Mouse (Mus musculus): Measurements from ENCODE around the gene Slc16a12. TPM values are rescaled to one million over a fixed set of nuclear protein-coding genes. Genes with fewer than 3 reads are reported as not detected.
"Not testable (repeated sequence)": the region's sequence is repeated elsewhere in the genome, so short reads cannot be mapped to it uniquely, and the experiment has no call there.

Slc16a12 gene
- total RNA-seq (2021): 1 to 10 TPM; 1.5 to 2.1 TPM
- long read RNA-seq, experiment 1, full-length matches to known transcripts: 3 of 3 reads
- long read RNA-seq, experiment 1, partial matches to known transcripts: 0 of 3 reads
- long read RNA-seq, experiment 1, other reads (novel, unspliced or antisense): 0 of 3 reads
- long read RNA-seq, experiment 2: 0 reads

DNA sequence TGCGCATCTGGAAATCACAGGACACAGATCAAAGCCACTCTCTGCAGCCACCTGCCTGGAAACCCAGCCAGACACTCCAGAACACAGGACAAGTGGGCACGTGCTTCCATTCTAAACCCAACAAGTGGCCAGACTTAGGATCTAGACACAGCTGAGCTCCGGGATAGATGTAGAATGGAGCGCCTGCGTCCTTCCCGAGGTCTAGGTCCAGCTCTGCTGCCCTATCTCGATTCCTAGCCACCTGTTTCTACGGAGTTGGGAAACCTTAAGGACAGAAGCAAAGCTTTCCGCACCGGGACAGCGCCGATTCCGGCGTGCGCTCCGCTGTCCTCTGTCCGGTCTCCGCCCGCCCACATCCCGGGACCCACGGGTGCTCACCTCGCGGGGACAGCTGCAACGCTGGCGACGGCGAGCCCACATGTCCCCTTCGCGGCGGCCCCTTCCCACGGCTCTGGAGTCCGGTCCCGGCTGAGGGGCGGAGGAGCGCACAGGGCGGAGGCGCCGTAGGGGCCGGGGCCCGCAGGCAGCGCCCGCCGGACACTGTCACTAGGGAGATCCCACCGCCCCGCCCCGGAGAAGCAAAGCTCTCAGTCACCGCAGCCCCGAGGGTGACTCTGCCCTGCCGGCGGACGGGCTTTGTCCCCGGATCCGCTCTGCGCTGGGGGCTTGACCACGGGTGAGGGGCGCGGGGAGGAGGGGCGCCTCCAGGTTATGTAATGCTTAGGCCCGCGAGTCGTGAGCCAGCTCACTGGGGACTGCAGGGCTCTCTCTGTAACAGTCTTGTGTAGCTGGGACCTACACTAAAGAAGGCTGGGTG is at the start of gene Slc16a12:
Gene Slc16a12 (minus strand): TSS at position 602 of the 817 bp plus-strand sequence.
- peak; percentile 46 for DNase-seq

DNA sequence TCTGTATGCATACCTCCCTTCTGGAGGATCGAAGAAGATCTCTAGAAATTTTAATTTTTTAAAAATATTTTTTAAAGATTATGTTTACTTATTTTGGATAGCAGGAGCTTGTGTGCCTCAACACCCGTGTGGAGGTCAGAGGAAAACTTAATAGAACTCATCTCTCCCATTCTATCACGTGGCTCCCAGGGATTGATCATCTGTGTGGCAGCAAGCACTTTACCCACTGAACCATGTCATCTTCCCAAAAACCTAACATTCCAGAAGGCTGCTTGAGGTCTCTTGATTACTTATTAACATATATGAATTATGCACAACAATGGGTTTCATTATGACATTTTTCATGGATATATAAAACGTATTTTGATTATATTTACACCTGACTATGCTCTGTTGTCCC is 49.3 kb upstream of the Slc16a12 start:
- no peak for DNase-seq

DNA sequence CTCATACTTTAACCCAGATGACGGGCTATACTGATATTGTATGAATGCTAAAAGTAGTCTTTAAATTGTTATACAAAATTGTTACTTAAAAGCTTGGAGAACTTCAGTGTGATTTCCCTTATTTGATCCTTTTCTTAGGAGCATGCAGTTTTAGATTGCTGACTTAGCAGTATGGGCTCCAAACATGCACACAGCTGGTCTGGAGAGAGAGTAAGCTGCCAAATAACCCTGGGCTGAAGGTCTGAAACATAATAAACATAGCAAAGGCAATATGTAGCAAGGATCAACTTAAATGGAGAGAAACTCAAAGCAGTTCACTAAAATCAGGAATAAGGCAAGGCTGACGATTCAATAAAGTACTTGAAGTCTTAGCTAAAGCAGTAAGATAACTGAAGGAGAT is 35.4 kb upstream of the Slc16a12 start:
- no peak for DNase-seq

DNA sequence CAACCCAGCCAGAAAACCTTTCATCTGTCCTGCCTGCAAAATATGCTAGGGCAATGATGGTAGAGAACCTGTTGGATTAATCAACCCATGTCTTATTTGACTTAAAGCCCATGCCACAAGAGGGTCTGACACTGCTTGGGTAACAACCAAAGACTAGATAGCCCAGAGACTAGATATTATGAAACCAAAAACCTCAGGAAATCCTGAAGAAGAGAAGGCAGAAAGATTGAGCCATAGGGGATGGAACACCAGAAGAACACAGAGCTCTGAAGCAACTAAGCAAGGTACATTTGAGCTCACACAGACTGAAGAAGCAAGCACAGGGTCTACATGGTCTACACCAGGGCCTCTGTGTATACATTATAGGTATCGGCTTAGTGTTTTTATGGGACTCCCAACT is 31.9 kb upstream of the Slc16a12 start:
- DNase-seq: no peak

DNA sequence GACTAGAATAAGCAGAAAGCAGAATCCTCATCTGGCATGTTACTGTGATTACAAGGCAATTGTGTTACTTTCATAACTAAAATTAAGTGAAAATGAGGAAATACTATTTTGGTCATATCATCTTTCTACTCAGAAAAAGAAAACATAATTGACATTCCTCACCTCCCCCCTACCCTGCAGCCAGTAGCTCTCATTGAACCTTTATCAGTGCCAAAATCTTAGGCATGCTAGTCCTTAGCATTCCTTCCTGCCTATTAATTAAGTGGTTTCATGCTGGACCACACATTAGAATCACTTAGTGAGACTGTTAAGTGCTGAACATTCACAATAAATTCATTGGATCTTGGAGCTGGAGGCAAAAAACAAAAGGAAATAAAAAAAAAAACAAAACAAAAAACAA is 31.0 kb upstream of the Slc16a12 start:
- no peak for DNase-seq

DNA sequence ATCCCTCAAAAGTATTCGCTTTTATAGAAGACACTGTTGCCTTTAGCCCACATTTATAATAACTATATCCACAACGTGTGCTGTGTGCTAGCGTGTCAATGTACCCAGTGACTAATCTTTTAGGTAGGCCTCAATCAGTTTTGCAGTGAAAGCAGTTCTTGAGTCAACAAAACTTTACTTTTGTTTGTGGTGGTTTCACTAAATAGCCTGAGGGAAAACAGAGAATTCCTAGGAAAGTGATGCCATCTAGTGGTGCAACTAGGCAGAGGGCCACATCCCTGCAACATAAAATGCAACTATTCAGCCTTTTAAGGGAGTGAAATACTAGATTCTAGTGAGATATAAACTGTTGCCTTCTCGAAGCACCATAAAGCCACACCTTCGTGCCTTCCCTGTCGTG is 25.7 kb upstream of the Slc16a12 start:
- peak; percentile 30 for DNase-seq

DNA sequence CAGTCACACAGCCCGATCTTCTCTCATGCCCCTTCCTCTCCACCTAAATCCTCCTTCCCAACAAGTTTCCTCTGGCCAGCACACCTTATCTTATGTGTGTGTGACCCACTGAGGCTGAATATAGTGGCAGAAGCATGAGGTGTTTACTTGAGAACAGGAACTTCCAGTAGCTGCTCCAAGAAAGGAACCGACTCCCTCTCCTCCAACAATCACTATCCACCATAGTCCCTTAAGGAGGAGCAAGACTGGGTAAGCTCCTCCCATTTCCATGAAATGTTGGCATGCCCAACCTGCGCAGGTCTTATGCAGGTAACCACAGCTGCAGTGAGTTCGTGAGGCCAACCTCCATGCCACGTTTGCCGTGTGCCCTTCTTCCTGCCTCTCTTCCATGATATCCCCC is 23.7 kb upstream of the Slc16a12 start:
- no peak for DNase-seq

DNA sequence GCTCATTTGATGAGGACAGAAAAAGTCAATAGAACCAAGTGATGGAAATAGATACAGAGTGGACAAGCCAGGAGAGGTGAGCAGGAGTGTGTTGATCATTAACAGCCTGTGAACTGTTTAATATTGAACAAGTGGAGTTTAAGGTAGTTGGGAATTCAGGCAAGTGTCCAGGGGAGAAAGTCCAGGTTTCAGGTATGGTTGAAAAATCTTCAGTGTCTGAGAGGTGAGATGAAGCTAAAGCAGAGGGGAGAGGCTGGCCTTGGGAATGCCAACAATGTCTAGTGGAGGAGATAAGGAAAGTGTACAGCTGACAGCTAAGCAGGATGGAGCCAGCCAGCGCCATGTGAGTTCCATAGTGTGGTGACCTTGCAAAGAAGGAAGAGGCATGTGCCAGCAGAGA is 11.7 kb upstream of the Slc16a12 start:
- no peak for DNase-seq

DNA sequence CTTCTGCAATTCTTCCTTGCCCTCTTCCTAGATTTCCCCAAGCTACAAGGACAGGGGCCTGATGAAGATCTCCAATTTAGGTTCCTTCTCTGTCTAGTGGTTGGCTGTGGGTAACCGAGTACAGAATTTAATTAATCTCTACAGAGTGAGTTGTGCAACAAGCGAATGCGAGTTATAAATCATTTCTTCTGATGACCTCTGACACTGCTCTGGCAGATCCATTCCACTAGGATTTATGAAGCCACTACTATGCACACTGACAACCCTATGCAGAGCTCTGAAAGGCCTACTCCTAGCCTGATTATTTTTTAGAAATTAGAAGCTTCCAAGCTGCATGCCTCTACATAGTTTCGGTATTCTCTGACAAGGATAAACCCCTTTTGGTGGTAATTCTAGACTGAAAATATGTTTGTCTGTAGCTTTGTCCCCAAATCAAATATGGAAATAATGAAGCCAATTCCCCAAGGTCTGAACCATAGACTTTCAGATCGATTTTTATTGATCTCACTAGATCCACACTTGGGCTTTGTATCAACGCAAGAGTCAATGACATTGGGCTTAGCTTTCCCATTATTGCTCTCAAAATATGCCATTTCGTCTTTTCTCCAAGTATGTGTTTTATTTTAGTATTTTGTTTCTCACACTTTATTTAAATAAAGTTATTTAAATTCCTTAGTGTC is 9.6 kb upstream of the Slc16a12 start:
- no peak for DNase-seq

DNA sequence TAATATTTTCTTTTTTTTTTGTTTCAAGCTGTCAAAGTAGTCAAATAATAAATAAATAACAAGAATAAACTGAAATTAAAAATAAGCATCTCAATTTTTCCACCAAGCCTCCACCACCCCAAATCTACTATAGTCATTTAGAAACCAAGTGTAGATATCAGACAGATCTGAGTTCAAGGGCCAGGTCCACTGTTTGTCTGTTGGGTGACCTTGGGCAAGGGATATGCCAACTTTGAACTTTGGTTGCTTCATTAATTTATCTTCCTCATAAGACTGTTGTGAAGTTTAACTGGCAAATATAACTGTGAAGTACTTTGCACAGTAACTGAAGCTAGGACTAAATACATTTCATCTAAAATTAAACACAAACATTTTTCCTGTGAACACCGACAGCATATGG is 8.6 kb upstream of the Slc16a12 start:
- no peak for DNase-seq

DNA sequence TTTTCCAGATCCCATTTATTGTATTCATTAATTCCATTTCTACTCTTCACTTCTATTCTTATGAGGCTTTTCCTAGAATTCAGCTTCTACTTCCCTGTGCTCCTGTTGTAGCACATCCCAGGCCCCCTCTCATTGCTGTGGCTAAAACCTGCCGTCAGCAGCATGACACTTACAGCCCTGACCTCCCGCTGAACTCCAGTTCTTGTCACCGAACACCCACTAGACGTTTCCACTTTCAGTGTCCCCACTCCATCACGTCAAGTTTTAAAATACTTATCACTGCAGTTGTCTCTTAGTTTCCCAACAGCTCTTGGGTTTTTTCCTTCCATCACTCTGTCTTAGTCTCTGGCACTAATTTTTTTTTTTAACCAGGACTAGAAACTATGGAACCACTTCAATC is 6.2 kb upstream of the Slc16a12 start:
- DNase-seq: no peak

DNA sequence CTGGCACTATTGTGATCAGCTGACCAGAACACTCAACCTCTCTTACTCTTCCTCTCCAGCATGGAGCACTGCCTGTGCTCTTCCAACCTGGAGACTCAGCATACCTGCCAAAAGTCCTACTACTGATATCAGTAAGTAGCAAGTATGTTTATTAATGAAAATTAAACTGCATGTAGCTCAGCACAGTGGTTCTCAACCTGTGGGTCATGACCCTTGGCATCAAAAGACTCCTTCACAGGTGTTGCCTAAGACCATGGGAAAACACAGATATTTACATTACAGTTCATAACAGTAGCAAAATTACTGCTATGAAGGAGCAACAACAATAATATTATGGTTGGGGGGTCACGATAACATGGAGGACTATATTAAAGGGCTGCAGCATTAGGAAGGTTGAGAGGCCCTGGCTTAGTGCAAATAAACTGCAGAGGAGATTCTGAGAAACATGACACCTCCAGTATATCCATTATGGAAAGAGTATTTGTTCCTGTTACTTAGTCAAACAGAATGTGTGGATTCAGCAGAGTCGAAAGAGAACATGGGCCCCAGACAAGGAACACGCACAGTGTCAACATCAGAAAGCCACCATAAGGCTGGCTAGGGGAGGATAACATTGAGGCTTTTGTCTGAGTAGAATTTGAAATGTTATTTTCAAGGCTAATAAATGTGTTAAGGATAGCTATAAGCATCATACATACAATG is 5.5 kb upstream of the Slc16a12 start:
- DNase-seq: no peak

DNA sequence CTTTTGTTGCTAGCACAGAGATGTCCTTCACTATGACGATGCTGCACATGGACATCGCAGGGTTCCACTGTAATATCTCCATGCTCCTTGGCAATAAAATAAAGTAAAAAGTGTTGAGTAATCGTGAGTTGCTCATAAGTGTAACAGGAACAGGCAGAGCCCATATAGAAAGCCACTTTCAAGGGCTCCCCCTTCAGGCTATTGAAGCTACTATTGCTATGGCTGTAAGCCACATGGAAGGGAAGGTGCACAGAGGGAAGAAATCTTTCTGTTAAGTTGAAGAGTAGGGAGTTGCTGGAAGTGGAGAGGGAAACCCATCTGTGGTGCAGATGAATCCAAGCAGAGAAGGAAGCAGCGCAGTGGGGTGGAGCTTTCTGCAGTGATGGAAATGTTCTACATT is 4.1 kb upstream of the Slc16a12 start:
- no peak for DNase-seq

DNA sequence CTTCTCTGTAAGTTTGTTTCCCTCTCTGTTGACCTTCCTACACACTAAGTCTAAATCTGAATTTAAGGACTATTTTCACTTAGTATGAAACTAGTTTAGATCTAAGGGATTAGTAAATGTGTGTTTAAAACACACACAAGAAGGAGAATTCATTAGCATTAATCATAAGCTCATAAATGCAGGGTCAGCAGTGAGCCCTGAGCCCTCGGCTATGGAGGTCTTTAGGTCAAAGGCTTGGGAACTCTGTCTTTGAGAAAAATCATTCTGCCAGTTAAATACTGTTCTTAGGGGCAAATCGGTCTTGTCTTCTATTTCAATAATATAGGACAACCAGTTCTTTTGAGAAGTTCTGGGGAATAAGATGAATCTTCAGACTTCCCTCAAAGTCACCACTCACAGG is 1.9 kb upstream of the Slc16a12 start:
- no peak for DNase-seq

DNA sequence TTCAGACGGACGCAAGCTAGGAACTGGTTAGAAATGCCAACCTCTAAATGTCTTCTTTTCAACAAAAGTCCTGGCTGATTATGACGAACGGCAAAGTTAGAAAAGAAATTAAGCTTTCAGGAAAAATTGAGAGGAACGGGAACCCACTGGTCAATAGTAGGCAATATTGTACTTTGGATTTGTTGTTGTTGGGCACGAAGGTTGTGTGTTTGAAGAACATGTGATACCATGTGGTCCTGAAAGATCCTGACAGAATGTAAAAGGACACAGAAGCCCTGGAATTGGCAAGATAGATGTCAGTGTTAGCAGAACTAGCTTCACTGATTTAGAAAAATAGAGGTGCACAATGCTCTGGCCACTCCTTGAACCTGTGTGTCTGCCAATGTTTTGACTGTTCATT is 880 bp upstream of the Slc16a12 start:
- not testable (repeated sequence) for DNase-seq

DNA sequence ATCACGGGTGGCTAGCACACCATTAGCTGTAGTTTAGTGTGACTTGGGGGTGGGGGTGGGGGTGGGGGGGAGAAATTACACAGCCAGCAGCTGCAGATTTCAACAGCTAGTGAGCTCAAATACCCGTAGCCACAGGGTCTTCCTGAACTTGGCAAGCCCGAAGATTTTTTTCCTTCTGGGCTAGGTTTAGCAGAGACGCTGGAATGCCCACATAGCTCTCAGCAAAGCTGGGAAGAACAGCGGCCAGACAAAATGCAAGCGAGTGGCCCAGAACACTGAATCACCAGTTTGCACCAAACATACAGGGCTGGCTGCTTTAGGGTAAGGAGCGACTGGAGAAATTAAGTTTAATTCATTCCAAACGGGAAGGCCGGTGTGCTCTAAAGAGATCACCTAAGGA is 888 bp downstream of the Slc16a12 start:
- DNase-seq: no peak

DNA sequence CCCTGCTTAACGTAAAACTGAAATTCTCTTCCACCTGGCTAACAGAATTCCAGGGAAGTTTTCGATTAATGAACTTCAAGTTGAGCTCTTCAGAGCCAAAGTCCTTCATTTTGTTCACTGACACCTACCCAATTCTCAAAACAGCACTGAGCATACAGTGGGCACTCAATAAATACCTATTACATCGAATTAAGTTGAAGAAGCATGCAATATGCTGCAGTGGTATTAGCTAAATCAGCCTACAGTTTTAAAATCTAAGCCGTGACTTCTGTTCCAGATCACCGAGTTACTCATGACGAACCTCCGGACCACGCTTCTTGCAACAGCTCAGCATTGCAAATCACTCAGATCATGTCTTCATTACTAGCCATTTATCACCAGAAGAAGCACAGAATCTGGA is 2.1 kb downstream of the Slc16a12 start:
- DNase-seq: no peak

DNA sequence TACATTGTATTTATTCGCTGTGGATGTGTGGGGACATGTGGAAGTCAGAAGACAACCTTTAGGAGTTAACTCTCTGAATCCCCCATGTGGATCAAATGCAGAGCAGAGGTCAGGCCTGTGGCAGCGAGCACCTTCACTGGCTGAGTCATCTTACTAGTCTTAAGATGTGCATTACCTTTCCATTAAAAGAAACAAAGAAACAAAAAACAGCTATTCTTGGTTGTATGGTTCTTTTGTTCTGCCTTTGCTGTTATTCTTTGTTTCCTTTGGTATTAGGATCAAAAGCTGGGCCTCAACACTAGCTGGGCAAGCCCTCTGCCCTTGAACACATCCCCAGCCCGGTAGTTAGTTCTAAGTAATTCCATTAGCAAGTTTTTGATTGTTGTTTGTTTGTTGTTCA is 9.2 kb downstream of the Slc16a12 start:
- no peak for DNase-seq

DNA sequence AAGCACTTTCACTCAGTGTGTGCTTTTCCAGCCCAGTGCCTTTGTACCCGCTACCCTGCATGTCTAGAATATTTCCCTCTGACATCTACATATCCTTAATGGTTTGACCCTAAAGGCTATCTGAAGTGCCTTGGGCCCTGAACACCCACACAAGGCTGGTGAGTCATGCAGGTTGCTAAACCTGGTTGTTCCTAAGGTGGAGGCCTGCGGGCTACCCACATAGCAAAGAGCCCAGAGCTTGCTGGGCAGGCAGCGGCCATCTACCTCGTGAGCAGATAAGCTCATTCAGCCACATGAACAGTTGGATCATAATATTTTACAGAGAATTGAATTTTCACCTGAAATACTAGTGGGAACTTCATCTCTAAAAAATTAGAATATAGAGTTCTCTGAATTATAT is 11.2 kb downstream of the Slc16a12 start:
- no peak for DNase-seq

DNA sequence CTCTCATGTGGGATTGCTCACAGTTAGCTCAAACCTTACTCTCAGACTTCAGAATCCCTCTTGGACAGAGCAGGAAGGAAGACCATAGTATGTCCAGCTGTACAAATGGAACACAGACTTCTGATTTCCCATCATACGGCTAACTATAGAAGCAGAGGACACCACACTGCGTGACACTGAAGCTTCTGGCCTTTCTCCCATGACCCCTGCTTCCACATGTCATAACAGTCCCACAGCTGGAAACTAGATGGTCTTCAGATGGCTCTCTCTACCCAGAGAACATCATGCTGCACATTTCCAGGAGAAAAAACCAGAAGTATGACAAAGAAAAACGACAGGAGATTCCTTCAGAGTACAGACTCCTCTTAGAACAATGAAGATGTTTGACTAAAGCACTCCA is 14.1 kb downstream of the Slc16a12 start:
- no peak for DNase-seq

DNA sequence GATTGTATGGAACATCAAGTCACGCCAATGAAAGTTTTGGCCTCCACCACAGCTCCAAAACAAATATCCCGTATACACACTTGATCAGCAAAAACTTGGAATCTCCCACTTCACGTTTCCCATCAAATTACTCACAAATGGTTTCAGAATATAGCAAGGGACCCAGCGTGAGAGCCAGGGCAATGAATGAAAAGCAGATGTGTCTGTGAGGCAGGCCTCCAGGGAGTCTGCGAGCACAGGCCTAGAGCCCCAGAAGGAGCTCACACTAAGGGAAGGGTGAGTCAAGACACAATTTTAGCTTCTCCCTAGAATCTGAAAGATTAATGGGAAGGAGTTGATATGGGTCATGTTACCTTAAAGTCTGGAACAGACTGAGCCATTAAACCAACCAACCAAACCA is 15.7 kb downstream of the Slc16a12 start:
- peak; percentile 9 for DNase-seq

DNA sequence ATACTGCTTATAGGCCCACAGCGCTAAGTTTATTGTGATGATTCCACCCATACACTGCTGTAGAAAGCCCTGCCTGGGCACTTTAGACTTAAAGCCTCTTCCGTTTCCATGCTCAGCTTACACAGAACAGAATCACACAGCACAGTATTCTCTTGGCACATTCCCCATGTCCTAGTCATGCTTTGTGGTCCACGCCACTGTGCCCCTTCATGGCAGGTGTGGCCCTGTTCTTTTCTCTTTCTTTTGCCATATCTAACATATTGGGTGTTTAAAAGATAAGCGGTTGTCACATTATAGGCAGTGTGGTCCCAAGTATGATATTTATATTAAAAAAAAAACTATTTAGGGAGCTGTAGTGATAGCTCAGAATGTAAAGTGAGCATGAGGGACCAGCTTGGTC is 16.5 kb downstream of the Slc16a12 start:
- DNase-seq: no peak

DNA sequence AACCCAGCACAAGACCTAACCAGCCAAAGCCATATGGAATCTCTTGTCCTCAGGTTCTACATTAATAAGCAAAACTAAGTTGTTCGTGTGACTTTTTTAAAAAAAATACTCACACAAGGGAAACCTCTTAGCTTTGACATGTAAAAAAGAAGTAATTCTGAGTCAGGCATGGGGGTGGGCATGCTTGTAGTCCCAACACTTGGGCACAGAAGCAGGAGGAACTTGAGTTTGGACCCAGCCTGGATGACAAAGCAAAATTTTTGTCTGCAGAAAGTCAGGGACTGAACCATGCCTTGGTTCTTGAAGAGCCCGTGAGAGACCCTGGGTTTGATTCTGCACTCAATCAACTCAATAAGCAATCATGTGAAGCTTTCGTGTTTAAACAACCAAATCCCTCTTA is 17.6 kb downstream of the Slc16a12 start:
- no peak for DNase-seq
